Mouse (Mus musculus) kidney, embryonic 14.5 days (tissue): ENCODE results near the gene Rnf6. TPM values are rescaled to one million over a fixed set of nuclear protein-coding genes. Genes with fewer than 3 reads are reported as not detected.

ENCODE experiments used
- ATAC-seq: fragments of 200-750 bp; cut with Nextera tagmentation; 2 replicates; pipeline ENCODE4 v1.8.0; 2017; ENCODE audit warnings: moderate number of reproducible peaks, mild to moderate bottlenecking, moderate TSS enrichment, moderate library complexity; ENCODE audit not compliant: low FRiP score, low TSS enrichment
- H3K27ac ChIP-seq: fragments of 300-500 bp; sonication (generic); 2 replicates; pipeline ENCODE4 v1.5.1; 2014; ENCODE audit warnings: low read depth, mild to moderate bottlenecking, low read length, moderate library complexity, mixed read lengths
- H3K27me3 ChIP-seq: fragments of 300-500 bp; sonication (generic); 2 replicates; pipeline ENCODE4 v1.6.1; 2014; ENCODE audit warnings: mild to moderate bottlenecking, low read length; ENCODE audit not compliant: control insufficient read depth, insufficient read depth
- H3K36me3 ChIP-seq: fragments of 300-500 bp; sonication (generic); 2 replicates; pipeline ENCODE4 v1.6.1; 2014; ENCODE audit warnings: low read length, mixed read lengths; ENCODE audit not compliant: control insufficient read depth, insufficient read depth
- H3K4me1 ChIP-seq: fragments of 300-500 bp; sonication (generic); 2 replicates; pipeline ENCODE4 v1.6.1; 2014; ENCODE audit warnings: low read length, mixed read lengths; ENCODE audit not compliant: control insufficient read depth, insufficient read depth
- H3K4me2 ChIP-seq: fragments of 300-500 bp; sonication (generic); replicated peaks from 2 replicates; pipeline ENCODE4 v1.6.1; 2014; ENCODE audit warnings: low read depth, mild to moderate bottlenecking, low read length
- H3K4me3 ChIP-seq: fragments of 300-500 bp; sonication (generic); 2 replicates; pipeline ENCODE4 v1.5.1; 2014; ENCODE audit warnings: mild to moderate bottlenecking, low read length
- H3K9ac ChIP-seq: fragments of 300-500 bp; sonication (generic); 2 replicates; pipeline ENCODE4 v1.6.1; 2014; ENCODE audit warnings: low read depth, mild to moderate bottlenecking, low read length, moderate library complexity
- H3K9me3 ChIP-seq: fragments of 300-500 bp; sonication (generic); 2 replicates; pipeline ENCODE4 v1.6.1; 2016; ENCODE audit warnings: low read length; ENCODE audit not compliant: control insufficient read depth
- WGBS: fragments of 180-500 bp; shearing (Covaris S2); extraction: QIAGEN DNeasy Blood & Tissue Kit; methylation state at CpG from one replicate; pipeline ENCODE4 v1.1.7; 2014; 5-methylcytosine and 5-hydroxymethylcytosine counted together
- polyA plus RNA-seq: library from polyadenylated mRNA; unstranded; fragments of >200 nt; fragmentation: Nextera tagmentation; extraction: Ambion mirVana; gene quantifications from 2 replicates; pipeline ENCODE4 v1.2.1, GENCODE M21; 2014

Rnf6 gene
- polyA plus RNA-seq, 1 experiment from 2014 or later = 38.2 TPM

DNA sequence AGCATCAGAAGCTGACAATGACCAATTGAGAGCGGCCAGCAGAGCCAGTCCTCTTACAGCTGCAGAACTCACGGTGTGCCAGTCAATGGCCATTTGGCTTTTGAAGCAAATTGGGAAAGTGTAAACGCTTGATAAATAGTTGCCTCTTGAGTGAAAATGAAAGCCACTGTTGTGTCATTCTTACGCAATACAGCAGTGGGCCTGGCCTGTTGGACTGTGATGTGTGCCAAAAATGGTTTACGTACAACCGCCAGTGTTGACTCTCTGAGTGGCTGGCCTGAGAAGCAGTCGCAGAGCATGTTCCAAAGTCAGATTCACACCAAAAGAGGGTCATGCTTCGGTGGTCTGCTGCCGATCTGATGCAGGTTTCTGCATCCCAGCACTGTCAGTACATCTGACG lies 27.4 kb upstream of the Rnf6 start:
- H3K9ac ChIP-seq = no peak overlapping the region
- H3K36me3 ChIP-seq = no peaks in the 10 kb centered on the region
- no peak overlapping the region for H3K4me2 ChIP-seq
- H3K4me1 ChIP-seq = no peaks in the 10 kb centered on the region
- no peak for ATAC-seq
- no peak overlapping the region for H3K4me3 ChIP-seq
- H3K27me3 ChIP-seq = no peaks in the 10 kb centered on the region
- no peak overlapping the region for H3K27ac ChIP-seq
- no peaks in the 10 kb centered on the region for H3K9me3 ChIP-seq
- 81% methylated on average over 10 of the region's 10 CpGs for WGBS

DNA sequence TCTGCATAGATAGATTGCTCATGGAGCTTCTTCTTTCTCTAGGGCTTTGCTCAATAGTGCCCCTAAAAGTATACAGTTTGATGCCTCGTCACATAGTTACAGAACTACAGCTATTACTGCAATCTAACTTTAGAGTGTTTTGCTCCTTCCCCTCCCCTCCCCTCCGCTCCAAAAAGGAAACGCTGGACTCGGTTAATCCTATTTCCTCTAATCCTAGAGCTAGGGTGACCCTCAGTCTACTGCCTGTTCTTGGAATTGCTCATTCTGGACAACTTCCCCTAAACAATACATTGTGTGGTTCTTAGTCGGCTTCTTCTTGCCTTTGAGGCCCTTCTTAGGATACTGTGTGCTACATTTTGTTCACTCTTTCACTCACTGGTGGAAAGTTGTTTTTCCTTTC lies 26.4 kb upstream of the Rnf6 start:
- no peaks in the 10 kb centered on the region for H3K9me3 ChIP-seq
- no peak overlapping the region for H3K9ac ChIP-seq
- H3K27me3 ChIP-seq = no peaks in the 10 kb centered on the region
- H3K36me3 ChIP-seq = no peaks in the 10 kb centered on the region
- H3K27ac ChIP-seq = no peak overlapping the region
- no peaks in the 10 kb centered on the region for H3K4me1 ChIP-seq
- no peak overlapping the region for H3K4me3 ChIP-seq
- no peak for ATAC-seq
- 77% methylated on average over 5 of the region's 5 CpGs for WGBS
- no peak overlapping the region for H3K4me2 ChIP-seq

DNA sequence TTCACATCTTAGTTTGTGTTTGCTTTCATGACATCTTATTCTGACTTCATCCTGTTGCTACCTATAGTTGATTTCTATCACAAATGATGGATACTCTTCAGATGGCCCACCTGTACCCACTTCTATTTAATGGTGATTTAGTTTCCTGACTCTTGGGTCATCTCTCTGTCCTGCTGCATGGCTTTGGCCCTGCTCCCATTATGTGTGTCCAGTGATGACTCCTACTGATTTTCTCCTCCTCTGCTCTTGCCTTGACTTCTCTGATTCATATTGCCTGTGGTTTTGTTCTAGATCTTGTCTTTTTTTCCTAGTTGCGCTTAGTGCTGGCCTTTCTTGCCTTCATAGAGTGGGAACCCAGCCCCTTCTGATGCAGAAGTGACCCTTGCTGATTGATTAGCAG lies 25.0 kb upstream of the Rnf6 start:
- ATAC-seq = no peak
- H3K9ac ChIP-seq = no peak overlapping the region
- no peak overlapping the region for H3K27ac ChIP-seq
- no peaks in the 10 kb centered on the region for H3K27me3 ChIP-seq
- H3K36me3 ChIP-seq = no peaks in the 10 kb centered on the region
- H3K4me3 ChIP-seq = no peak overlapping the region
- H3K4me2 ChIP-seq = no peak overlapping the region
- WGBS = 92% methylated on average over 1 of the region's 1 CpGs
- no peaks in the 10 kb centered on the region for H3K4me1 ChIP-seq
- H3K9me3 ChIP-seq = no peaks in the 10 kb centered on the region

DNA sequence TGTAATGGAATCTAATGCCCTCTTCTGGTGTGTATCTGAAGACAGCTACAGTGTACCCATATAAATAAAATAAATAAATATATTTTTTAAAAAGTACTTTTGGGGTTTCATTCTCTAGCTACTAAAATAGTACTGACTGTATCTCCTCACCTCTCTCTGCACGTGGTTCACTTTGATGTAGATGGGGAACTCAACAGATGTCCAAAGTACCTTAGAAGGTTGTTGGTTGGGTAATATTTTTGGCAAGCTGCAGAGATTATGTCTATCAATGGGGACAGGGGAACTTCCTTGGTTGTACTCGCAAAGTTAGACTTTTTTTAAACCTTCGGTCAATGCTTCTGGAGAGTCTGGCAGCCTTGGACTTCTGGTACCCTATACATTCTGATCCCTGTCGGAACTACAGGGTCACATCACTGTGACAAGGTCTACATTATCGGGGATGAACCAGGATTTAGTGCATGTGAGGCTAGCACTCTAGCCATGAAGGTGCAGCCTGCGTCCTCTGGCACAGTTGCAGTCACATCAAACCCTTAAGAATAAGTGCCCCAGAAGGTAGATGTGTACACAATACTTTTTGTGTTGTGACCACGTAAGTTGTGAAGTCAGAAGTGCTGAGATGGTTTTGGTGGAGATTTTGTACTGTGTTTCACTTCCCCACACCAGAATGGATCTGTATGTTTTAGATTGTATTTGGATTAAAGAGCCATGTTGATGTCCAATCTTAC lies 24.5 kb upstream of the Rnf6 start:
- Histone ChIP-seq H3K4me2 (no peak overlapping the region), H3K9me3 (no peaks in the 10 kb centered on the region), H3K4me1 (no peaks in the 10 kb centered on the region), H3K27me3 (no peaks in the 10 kb centered on the region), H3K9ac (no peak overlapping the region), H3K27ac (no peak overlapping the region), H3K4me3 (no peak overlapping the region), H3K36me3 (no peaks in the 10 kb centered on the region)
- no peak for ATAC-seq
- WGBS = 91% methylated on average over 7 of the region's 7 CpGs

DNA sequence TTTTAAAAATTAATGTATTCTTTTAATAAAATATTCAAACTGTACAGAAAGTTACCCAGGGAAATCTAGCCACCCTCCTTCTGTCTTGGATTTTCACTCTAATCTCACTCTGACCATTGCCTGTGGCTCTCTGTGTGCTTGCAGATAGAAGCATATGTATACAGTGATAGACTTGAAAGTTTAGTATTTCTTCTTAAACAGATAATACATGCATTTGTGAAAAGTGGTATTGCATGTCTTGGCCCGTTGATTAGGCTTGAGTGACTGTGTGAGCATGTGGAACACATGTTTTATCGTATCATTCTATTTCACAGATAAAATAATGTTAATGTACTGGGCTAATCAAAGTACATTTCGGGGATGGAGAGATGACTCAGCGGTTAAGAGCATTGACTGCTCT lies 23.8 kb upstream of the Rnf6 start:
- Histone ChIP-seq H3K4me1 (no peaks in the 10 kb centered on the region), H3K4me2 (no peak overlapping the region), H3K36me3 (no peaks in the 10 kb centered on the region), H3K27me3 (no peaks in the 10 kb centered on the region), H3K4me3 (no peak overlapping the region), H3K9ac (no peak overlapping the region), H3K9me3 (no peaks in the 10 kb centered on the region), H3K27ac (no peak overlapping the region)
- WGBS = 96% methylated on average over 4 of the region's 4 CpGs
- ATAC-seq = no peak

DNA sequence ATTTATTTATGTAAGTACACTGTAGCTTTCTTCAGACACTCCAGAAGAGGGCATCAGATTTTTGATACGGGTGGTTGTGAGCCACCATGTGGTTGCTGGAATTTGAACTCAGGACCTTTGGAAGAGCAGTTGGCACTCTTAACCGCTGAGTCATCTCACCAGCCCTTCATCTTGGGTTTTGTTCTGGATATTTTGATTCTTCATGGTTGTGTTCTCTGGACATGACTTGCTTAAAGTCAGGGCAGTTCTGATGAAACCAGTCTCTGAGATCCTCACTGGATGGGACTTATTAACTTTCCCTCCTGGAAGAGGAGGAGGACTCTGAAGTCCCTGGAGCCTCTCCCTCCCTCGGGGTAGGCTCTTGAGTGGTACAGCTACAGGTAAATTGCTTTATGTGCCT lies 19.8 kb upstream of the Rnf6 start:
- 91% methylated on average over 3 of the region's 3 CpGs for WGBS
- H3K36me3 ChIP-seq = no peaks in the 10 kb centered on the region
- H3K4me3 ChIP-seq = no peak overlapping the region
- no peaks in the 10 kb centered on the region for H3K27me3 ChIP-seq
- H3K27ac ChIP-seq = no peak overlapping the region
- ATAC-seq = no peak
- no peak overlapping the region for H3K4me2 ChIP-seq
- H3K9ac ChIP-seq = no peak overlapping the region
- H3K9me3 ChIP-seq = no peaks in the 10 kb centered on the region
- H3K4me1 ChIP-seq = peaks cover 9% of the 10 kb centered on the region; the same call in 1 of the 2 replicates

DNA sequence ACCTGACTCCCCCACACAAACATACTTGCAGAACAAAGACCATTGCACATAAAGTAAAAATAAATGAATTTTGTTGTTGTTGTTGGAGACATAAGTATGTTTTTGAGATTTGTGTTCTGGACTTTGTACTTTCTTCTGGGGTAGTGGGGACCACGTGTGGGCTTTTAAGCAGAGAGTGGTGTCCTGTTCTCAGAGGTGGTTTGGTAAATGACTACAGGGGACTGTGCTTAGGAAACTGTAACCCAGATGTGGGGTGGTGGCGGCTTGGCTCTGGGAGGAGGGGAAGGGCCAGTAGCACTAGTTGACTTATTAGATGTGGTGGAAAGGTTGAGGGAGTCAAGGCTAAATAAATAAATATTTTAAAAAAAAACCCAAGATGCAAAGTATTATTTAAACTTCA lies 19.4 kb upstream of the Rnf6 start:
- H3K9me3 ChIP-seq = no peaks in the 10 kb centered on the region
- WGBS = 80% methylated on average over 2 of the region's 2 CpGs
- H3K27me3 ChIP-seq = no peaks in the 10 kb centered on the region
- no peaks in the 10 kb centered on the region for H3K36me3 ChIP-seq
- no peak for ATAC-seq
- H3K9ac ChIP-seq = no peak overlapping the region
- peaks cover 9% of the 10 kb centered on the region; the same call in 1 of the 2 replicates for H3K4me1 ChIP-seq
- H3K4me2 ChIP-seq = no peak overlapping the region
- no peak overlapping the region for H3K27ac ChIP-seq
- no peak overlapping the region for H3K4me3 ChIP-seq

DNA sequence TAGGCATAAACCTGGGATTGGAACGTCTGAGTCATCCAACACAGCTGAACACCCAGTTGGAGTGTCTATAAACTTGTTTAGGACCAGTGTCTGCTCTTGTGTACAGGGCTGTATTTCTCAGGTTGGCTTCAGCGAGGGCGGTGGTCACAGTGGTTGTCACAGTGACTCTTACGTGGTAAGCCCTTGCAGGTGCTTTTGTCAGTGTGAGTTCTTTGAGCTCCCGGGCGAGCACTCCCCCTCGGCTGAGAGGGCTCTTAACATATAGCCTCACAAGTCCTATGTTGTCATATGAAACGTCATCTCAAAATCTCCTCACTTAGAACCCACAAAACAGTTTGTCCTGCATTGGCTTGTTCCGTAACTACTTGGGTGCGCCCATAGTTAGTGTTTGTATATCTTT lies 16.9 kb upstream of the Rnf6 start:
- Histone ChIP-seq H3K4me1 (peaks cover 9% of the 10 kb centered on the region; the same call in 1 of the 2 replicates), H3K36me3 (no peaks in the 10 kb centered on the region), H3K27ac (no peak overlapping the region), H3K27me3 (no peaks in the 10 kb centered on the region), H3K4me2 (no peak overlapping the region), H3K4me3 (no peak overlapping the region), H3K9me3 (no peaks in the 10 kb centered on the region), H3K9ac (no peak overlapping the region)
- ATAC-seq = no peak
- WGBS = 83% methylated on average over 10 of the region's 10 CpGs

DNA sequence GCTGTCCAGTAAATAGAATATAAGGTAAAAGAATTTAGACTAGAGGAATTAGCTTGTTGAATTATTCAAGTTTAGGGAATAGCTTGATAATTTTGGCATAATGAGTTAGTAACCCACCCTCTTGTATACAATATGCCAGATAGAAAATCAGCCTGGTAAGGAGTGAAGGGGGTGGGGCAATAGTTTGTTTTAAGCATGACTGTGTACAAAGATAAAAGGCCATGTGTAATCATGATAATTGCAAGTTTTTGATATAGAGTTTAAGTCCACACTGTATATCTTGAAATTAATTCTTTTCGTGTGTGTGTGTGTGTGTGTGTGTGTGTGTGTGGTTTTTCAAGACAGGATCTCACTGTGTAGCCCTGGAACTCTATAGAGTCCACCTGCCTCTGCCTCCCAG lies 13.0 kb upstream of the Rnf6 start:
- H3K4me1 ChIP-seq = peaks cover 8% of the 10 kb centered on the region
- H3K4me3 ChIP-seq = no peak overlapping the region
- no peaks in the 10 kb centered on the region for H3K36me3 ChIP-seq
- H3K9ac ChIP-seq = no peak overlapping the region
- H3K27ac ChIP-seq = no peak overlapping the region
- 88% methylated on average over 1 of the region's 1 CpGs for WGBS
- H3K9me3 ChIP-seq = no peaks in the 10 kb centered on the region
- no peak for ATAC-seq
- no peaks in the 10 kb centered on the region for H3K27me3 ChIP-seq
- H3K4me2 ChIP-seq = no peak overlapping the region
